Mouse (Mus musculus) MEL (cell line): ENCODE results near the gene Ckap5. TPM values are rescaled to one million over a fixed set of nuclear protein-coding genes. Genes with fewer than 3 reads are reported as not detected.
A peak's percentile ranks its signal among the peaks of the same experiment; 100 is the strongest.

ENCODE experiments used
- DNase-seq: peaks from one replicate; pipeline ENCODE4 v3.0.0; 2011; ENCODE audit warnings: low read depth, low spot score
- H3K27ac ChIP-seq: 2 replicates; pipeline ENCODE4 v1.5.1; 2012; ENCODE audit warnings: low read depth, mild to moderate bottlenecking, control low read depth, low read length, moderate library complexity; ENCODE audit not compliant: control insufficient read depth
- H3K27me3 ChIP-seq, 2 experiments: fragments of 150-350 bp in 1 of 2; sonication (generic) in 1 of 2; 2 replicates each; pipeline ENCODE4 v1.6.1; 2012; ENCODE audit warnings: low read length in 2 of 2, mild to moderate bottlenecking in 2 of 2, improper control_type of control experiment in 1 of 2, moderate library complexity in 1 of 2; ENCODE audit not compliant: insufficient read depth in 2 of 2, control insufficient read depth in 1 of 2
- H3K36me3 ChIP-seq, 2 experiments: 2 replicates each; pipeline ENCODE4 v1.6.1; 2012 to 2014; ENCODE audit warnings: low read length in 2 of 2, improper control_type of control experiment in 1 of 2, inconsistent platforms in 1 of 2, mild to moderate bottlenecking in 1 of 2; ENCODE audit not compliant: insufficient read depth in 2 of 2, control insufficient read depth in 1 of 2
- H3K4me1 ChIP-seq, 2 experiments: fragments of 150-350 bp in 1 of 2; sonication (generic) in 1 of 2; 2 replicates each; pipeline ENCODE4 v1.6.1; 2012; ENCODE audit warnings: low read length in 2 of 2, improper control_type of control experiment in 1 of 2, mild to moderate bottlenecking in 1 of 2; ENCODE audit not compliant: insufficient read depth in 2 of 2, control insufficient read depth in 1 of 2
- H3K4me3 ChIP-seq, 2 experiments: fragments of 150-350 bp in 1 of 2; sonication (generic) in 1 of 2; 2 replicates each; pipeline ENCODE4 v1.5.1; 2012; ENCODE audit warnings: low read depth in 2 of 2, low read length in 2 of 2, mild to moderate bottlenecking in 2 of 2, moderate library complexity in 2 of 2, control low read depth in 1 of 2, improper control_type of control experiment in 1 of 2; ENCODE audit not compliant: control insufficient read depth in 1 of 2, insufficient read depth in 1 of 2
- H3K79me2 ChIP-seq: 2 replicates; pipeline ENCODE4 v1.6.1; 2012; ENCODE audit warnings: mild to moderate bottlenecking, low read length, moderate library complexity; ENCODE audit not compliant: control insufficient read depth, poor library complexity, insufficient read depth
- H3K9ac ChIP-seq: 2 replicates; pipeline ENCODE4 v1.6.1; 2012; ENCODE audit warnings: low read depth, mild to moderate bottlenecking, control low read depth, low read length, moderate library complexity; ENCODE audit not compliant: control insufficient read depth, poor library complexity, severe bottlenecking
- H3K9me3 ChIP-seq: fragments of 150-350 bp; sonication (generic); replicated peaks from 2 replicates; pipeline ENCODE4 v1.6.1; 2012; ENCODE audit warnings: mild to moderate bottlenecking, low read length, improper control_type of control experiment, moderate library complexity; ENCODE audit not compliant: insufficient read depth
- CTCF ChIP-seq, 3 experiments: IDR thresholded peaks in 2 of 3; conservative IDR thresholded peaks in 1 of 3; 2 replicates each; pipeline ENCODE4 v1.5.1; 2011 to 2012; ENCODE audit warnings: low read length in 3 of 3, low read depth in 2 of 3, mild to moderate bottlenecking in 2 of 3, improper control_type of control experiment in 1 of 3, inconsistent platforms in 1 of 3, mixed read lengths in 1 of 3, moderate library complexity in 1 of 3; ENCODE audit not compliant: control insufficient read depth in 1 of 3, insufficient read depth in 1 of 3, poor library complexity in 1 of 3, severe bottlenecking in 1 of 3
- E2F4 ChIP-seq: IDR thresholded peaks from 2 replicates; pipeline ENCODE4 v1.6.1; 2011; ENCODE audit warnings: low read depth, low read length, improper control_type of control experiment, borderline replicate concordance
- EP300 ChIP-seq, 2 experiments: IDR thresholded peaks; 2 replicates each; pipeline ENCODE4 v1.6.1; 2011; ENCODE audit warnings: improper control_type of control experiment in 2 of 2, low read length in 2 of 2, low read depth in 1 of 2, mild to moderate bottlenecking in 1 of 2
- GABPA ChIP-seq: IDR thresholded peaks from 2 replicates; pipeline ENCODE4 v1.6.1; 2012; ENCODE audit warnings: low read depth, mild to moderate bottlenecking, inconsistent platforms, low read length, improper control_type of control experiment, moderate library complexity
- GATA1 ChIP-seq: IDR thresholded peaks from 2 replicates; pipeline ENCODE4 v1.6.1; 2011; ENCODE audit warnings: low read depth, low read length, improper control_type of control experiment
- HCFC1 ChIP-seq: IDR thresholded peaks from 2 replicates; pipeline ENCODE4 v1.6.1; 2012; ENCODE audit warnings: low read depth, mild to moderate bottlenecking, inconsistent platforms, low read length, improper control_type of control experiment, moderate library complexity
- MAX ChIP-seq: IDR thresholded peaks from 2 replicates; pipeline ENCODE4 v1.6.1; 2011; ENCODE audit warnings: low read length, improper control_type of control experiment
- MEF2A ChIP-seq: IDR thresholded peaks from 2 replicates; pipeline ENCODE4 v1.6.1; 2014; ENCODE audit warnings: low read depth, mild to moderate bottlenecking, inconsistent platforms, low read length, improper control_type of control experiment; ENCODE audit not compliant: poor library complexity, insufficient replicate concordance, severe bottlenecking; ENCODE audit errors: extremely low read depth
- MYC ChIP-seq: IDR thresholded peaks from 2 replicates; pipeline ENCODE4 v1.6.1; 2011; ENCODE audit warnings: low read depth, mild to moderate bottlenecking, low read length, improper control_type of control experiment, moderate library complexity
- NELFE ChIP-seq: IDR thresholded peaks from 2 replicates; pipeline ENCODE4 v1.6.1; 2011; ENCODE audit warnings: low read depth, low read length, improper control_type of control experiment
- POLR2A ChIP-seq, 2 experiments: IDR thresholded peaks; 2 replicates each; pipeline ENCODE4 v1.6.1; 2011 to 2012; ENCODE audit warnings: low read length in 2 of 2, mild to moderate bottlenecking in 2 of 2, control low read depth in 1 of 2, improper control_type of control experiment in 1 of 2, low read depth in 1 of 2, moderate library complexity in 1 of 2; ENCODE audit not compliant: control insufficient read depth in 1 of 2, insufficient read depth in 1 of 2, poor library complexity in 1 of 2
- POLR2AphosphoS2 ChIP-seq: IDR thresholded peaks from 2 replicates; pipeline ENCODE4 v1.6.1; 2011; ENCODE audit warnings: low read length, improper control_type of control experiment
- POLR2AphosphoS5 ChIP-seq: IDR thresholded peaks from 2 replicates; pipeline ENCODE4 v1.6.1; 2012; ENCODE audit warnings: low read depth, borderline replicate concordance, mild to moderate bottlenecking, inconsistent platforms, low read length, moderate library complexity, mixed read lengths
- RAD21 ChIP-seq: IDR thresholded peaks from 2 replicates; pipeline ENCODE4 v1.6.1; 2011; ENCODE audit warnings: mild to moderate bottlenecking, low read depth, low read length, improper control_type of control experiment
- SMC3 ChIP-seq: IDR thresholded peaks from 2 replicates; pipeline ENCODE4 v1.6.1; 2011; ENCODE audit warnings: low read depth, low read length, improper control_type of control experiment
- USF1 ChIP-seq: IDR thresholded peaks from 2 replicates; pipeline ENCODE4 v1.6.1; 2014; ENCODE audit warnings: low read depth, mild to moderate bottlenecking, inconsistent platforms, low read length, improper control_type of control experiment, moderate library complexity
- USF2 ChIP-seq, 2 experiments: IDR thresholded peaks; 2 replicates each; pipeline ENCODE4 v1.6.1; 2011 to 2012; ENCODE audit warnings: improper control_type of control experiment in 2 of 2, low read length in 2 of 2, borderline replicate concordance in 1 of 2, inconsistent platforms in 1 of 2, low read depth in 1 of 2, mild to moderate bottlenecking in 1 of 2; ENCODE audit not compliant: insufficient read depth in 1 of 2
- ZC3H11A ChIP-seq: IDR thresholded peaks from 2 replicates; pipeline ENCODE4 v1.6.1; 2012; ENCODE audit warnings: low read depth, mild to moderate bottlenecking, inconsistent platforms, low read length, improper control_type of control experiment
- ZNF384 ChIP-seq: IDR thresholded peaks from 2 replicates; pipeline ENCODE4 v1.6.1; 2012; ENCODE audit warnings: low read depth, mild to moderate bottlenecking, inconsistent platforms, low read length, improper control_type of control experiment
- polyA plus RNA-seq, 2 experiments: library from polyadenylated mRNA; stranded (reverse) in 1 of 2; unstranded in 1 of 2; fragments of >175 nt in 1 of 2; fragments of >200 nt in 1 of 2; gene quantifications; 2 replicates each; pipeline versions ENCODE4 v1.2.1 to v1.2.4; 2012; ENCODE audit warnings: low replicate concordance in 2 of 2, low read depth in 1 of 2; ENCODE audit not compliant: insufficient read length in 2 of 2, insufficient read depth in 1 of 2, missing spikeins in 1 of 2
- total RNA-seq: library from RNA; depleted of rRNA; stranded (reverse); fragments of 300-350 nt; gene quantifications from 2 replicates; pipeline ENCODE4 v1.2.3, GENCODE M21; 2012

The Ckap5 gene
- total and polyA plus RNA-seq, 3 experiments: 44.0 to 57.1 (median 45.3) TPM

GRCm38 (mm10) chr2:91480805-91481514 lies 45.6 kb upstream of the Ckap5 start:
- Histone ChIP-seq H3K27ac (no peak overlapping the region), H3K4me3 (no peak overlapping the region), H3K79me2 (no peaks in the 10 kb centered on the region), H3K4me1 (peaks cover 3 to 5% of the 10 kb centered on the region in 2 experiments; a peak in 3 of 4 replicates), H3K9me3 (no peaks in the 10 kb centered on the region), H3K36me3 (no peaks in the 10 kb centered on the region; a peak in 2 of 4 replicates), H3K9ac (no peak overlapping the region), H3K27me3 (no peaks in the 10 kb centered on the region)
- DNase-seq: peak; percentile 76
- TF ChIP-seq RAD21 (peak; percentile 97), ZC3H11A (peak; percentile 96), GABPA (no peak), SMC3 (peak; percentile 97), CTCF (IDR thresholded peaks at IDR 0.05 in 2 of 3, conservative IDR thresholded peaks at IDR 0.05 in 1 of 3; ENCODE audit: control insufficient read depth in 1 of 3, insufficient read depth in 1 of 3, low read depth in 2 of 3, low read length in 3 of 3, poor library complexity in 1 of 3, severe bottlenecking in 1 of 3) (peak; percentile 56 to 93 (median 68)), MYC (no peak), E2F4 (no peak), ZNF384 (peak; percentile 67; the same call in 1 of the 2 replicates), POLR2AphosphoS5 (no peak)

DNA sequence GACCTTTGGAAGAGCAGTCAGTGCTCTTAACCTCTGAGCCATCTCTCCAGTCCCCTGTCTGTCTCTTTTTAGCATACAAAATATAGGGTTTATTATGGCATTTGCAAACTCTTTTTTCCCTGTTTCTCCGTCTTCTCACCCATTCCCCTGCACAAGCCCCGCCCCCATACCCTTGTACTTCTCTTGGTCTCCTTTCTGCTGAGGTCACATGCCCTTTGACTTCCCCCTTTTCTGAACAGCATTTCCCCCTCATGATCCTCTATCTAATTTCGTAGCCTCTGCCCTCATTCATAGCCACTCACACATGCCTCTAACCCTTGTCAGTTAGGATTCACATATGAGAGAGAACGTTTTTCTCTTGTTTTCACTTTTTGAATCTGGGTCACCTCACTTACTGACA lies 41.9 kb upstream of the Ckap5 start:
- TF ChIP-seq HCFC1 (0 out of 2 replicates have a peak, but pooled peaks have one; percentile 11), MAX (peak; percentile 45; the same call in 1 of the 2 replicates), USF1 (peak; percentile 89), USF2 (IDR thresholded peaks at IDR 0.05; ENCODE audit: borderline replicate concordance in 1 of 2, insufficient read depth in 1 of 2, low read depth in 1 of 2, low read length in 2 of 2) (peak in 1 of 2 experiments; percentile 54; a peak in 1 of 4 replicates), POLR2AphosphoS5 (no peak)
- Histone ChIP-seq H3K36me3 (no peaks in the 10 kb centered on the region; a peak in 2 of 4 replicates), H3K9me3 (no peaks in the 10 kb centered on the region), H3K4me1 (peaks cover 3 to 5% of the 10 kb centered on the region in 2 experiments; a peak in 3 of 4 replicates), H3K79me2 (no peaks in the 10 kb centered on the region), H3K9ac (no peak overlapping the region), H3K4me3 (peak overlapping the region in 1 of 2 experiments; percentile 5; a peak in 1 of 4 replicates), H3K27ac (no peak overlapping the region), H3K27me3 (no peaks in the 10 kb centered on the region)
- peak; percentile 71 for DNase-seq

- H3K9me3 ChIP-seq: no peaks in the 10 kb centered on the region
- H3K36me3 ChIP-seq: no peaks in the 10 kb centered on the region; a peak in 2 of 4 replicates
- no peaks in the 10 kb centered on the region for H3K27me3 ChIP-seq
- peak overlapping the region in 1 of 2 experiments; percentile 5; a peak in 1 of 4 replicates for H3K4me3 ChIP-seq
- peaks cover 3 to 5% of the 10 kb centered on the region in 2 experiments; a peak in 3 of 4 replicates for H3K4me1 ChIP-seq
- no peaks in the 10 kb centered on the region for H3K79me2 ChIP-seq
- no peak overlapping the region for H3K27ac ChIP-seq
- TF ChIP-seq ZC3H11A (no peak), MEF2A (no peak), NELFE (no peak), MYC (no peak), E2F4 (no peak), EP300 (IDR thresholded peaks at IDR 0.05; ENCODE audit: low read depth in 1 of 2, low read length in 2 of 2) (no peak), GATA1 (no peak), POLR2A (IDR thresholded peaks at IDR 0.05; ENCODE audit: control insufficient read depth in 1 of 2, insufficient read depth in 1 of 2, low read depth in 1 of 2, low read length in 2 of 2, poor library complexity in 1 of 2) (no peak), POLR2AphosphoS2 (no peak)
- H3K9ac ChIP-seq: no peak overlapping the region
- DNase-seq: no peak
Observed at GRCm38 (mm10) chr2:91485256-91485655, 41.3 kb upstream of the Ckap5 start.
